Mouse (Mus musculus): Measurements from ENCODE around the gene Chn1. TPM values are rescaled to one million over a fixed set of nuclear protein-coding genes. Genes with fewer than 3 reads are reported as not detected.

Chn1 gene
- total and polyA plus RNA-seq, 3 experiments: 4.2 to 17.0 (median 9.9) TPM

DNA sequence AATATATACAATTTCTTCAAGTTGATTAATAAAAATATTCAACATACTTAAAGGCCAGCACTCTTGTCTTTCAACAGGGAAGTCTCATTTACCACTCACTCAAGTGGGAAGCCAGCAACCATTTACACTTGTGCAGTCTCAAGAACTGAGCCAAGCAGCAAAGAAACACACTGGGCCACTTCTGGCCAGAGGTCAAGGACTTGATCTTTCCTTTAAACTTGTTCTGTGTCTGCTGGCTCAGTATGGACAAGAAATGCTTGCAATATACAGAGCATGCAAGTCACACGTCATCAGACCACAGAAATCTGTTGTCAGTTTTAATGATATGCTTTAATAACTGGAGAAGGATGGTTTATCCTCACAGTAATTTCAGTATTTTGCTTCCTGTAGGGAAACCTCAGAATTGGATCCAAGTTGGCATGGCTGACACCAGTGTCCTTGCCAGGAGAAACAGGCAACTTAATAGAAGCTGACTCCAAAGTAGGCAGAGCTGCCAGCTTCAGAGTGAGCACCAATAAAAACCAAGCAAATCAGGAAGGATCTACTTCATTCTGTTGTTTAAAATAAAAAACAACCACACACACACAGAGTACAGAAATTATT lies 94.6 kb downstream of the Chn1 start:
- H3K36me3 ChIP-seq (replicated peaks in 1 of 2; ENCODE audit: control insufficient read depth in 1 of 2, insufficient read depth in 1 of 2, low read length in 1 of 2): no peaks in the 10 kb centered on the region
- H3K4me3 ChIP-seq (replicated peaks in 1 of 3; ENCODE audit: low read depth in 2 of 3, low read length in 2 of 3, poor library complexity in 1 of 3): no peak overlapping the region
- TF ChIP-seq GABPA (IDR thresholded peaks at IDR 0.05; ENCODE audit: insufficient replicate concordance, low read depth, low read length) (no peak), HCFC1 (IDR thresholded peaks at IDR 0.05; ENCODE audit: low read depth, low read length) (no peak), NRF1 (IDR thresholded peaks at IDR 0.05; ENCODE audit: low read depth, low read length) (no peak), MAX (IDR thresholded peaks at IDR 0.05; ENCODE audit: low read length) (no peak)
- H3K79me2 ChIP-seq (replicated peaks; ENCODE audit: control insufficient read depth, extremely low read depth, insufficient read depth, poor library complexity, severe bottlenecking): no peaks in the 10 kb centered on the region
- no peak for DNase-seq (ENCODE audit: extremely low read depth)
- no peaks in the 10 kb centered on the region for H3K27me3 ChIP-seq (replicated peaks)
- no peak overlapping the region for H3K4me2 ChIP-seq (ENCODE audit: insufficient read depth, low read depth, poor library complexity, severe bottlenecking)
- in situ Hi-C loops (cut with MboI; ENCODE audit: low pct_ligation_motif_present, low pct_unique_long_range_greater_than_20kb, low sequenced_read_pairs): no loop called here
- no peak overlapping the region for H3K9ac ChIP-seq (ENCODE audit: insufficient read depth, low read depth)
- no peaks in the 10 kb centered on the region for H3K9me3 ChIP-seq (replicated peaks; ENCODE audit: low read length)
- dilution Hi-C loops (cut with MboI; ENCODE audit: extremely low pct_ligation_motif_present, extremely low pct_unique_long_range_greater_than_20kb, low sequenced_read_pairs): no loop called here
- no peak overlapping the region for H3K27ac ChIP-seq (ENCODE audit: insufficient read depth, low read depth)
- H3K4me1 ChIP-seq (ENCODE audit: control insufficient read depth in 1 of 2, insufficient read depth in 2 of 2): no peaks in the 10 kb centered on the region

DNA sequence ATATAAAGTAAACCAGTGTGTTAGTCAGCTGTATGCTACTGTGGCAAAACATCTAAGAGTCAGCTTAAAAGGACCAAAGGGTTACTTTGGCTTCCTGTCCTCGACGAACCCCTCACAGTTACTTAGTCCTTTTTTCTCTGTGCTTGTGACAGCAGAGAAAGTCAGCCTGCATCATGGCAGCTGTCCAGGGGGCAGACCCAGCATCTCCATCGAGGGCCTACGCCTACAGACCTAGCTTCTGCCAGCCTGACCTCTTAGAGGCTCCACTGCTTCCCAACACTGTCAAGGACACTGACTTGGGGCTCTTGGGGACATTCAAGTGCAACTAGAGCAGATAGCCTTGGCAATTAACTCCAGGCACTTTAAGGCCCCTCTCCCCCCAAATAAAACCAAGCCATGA lies 106.5 kb downstream of the Chn1 start:
- Histone ChIP-seq H3K79me2 (replicated peaks; ENCODE audit: control insufficient read depth, extremely low read depth, insufficient read depth, poor library complexity, severe bottlenecking) (no peaks in the 10 kb centered on the region), H3K4me2 (ENCODE audit: insufficient read depth, low read depth, poor library complexity, severe bottlenecking) (no peak overlapping the region), H3K27ac (ENCODE audit: insufficient read depth, low read depth) (no peak overlapping the region), H3K27me3 (replicated peaks) (no peaks in the 10 kb centered on the region), H3K4me1 (ENCODE audit: control insufficient read depth in 1 of 2, insufficient read depth in 2 of 2) (peaks cover 2 to 3% of the 10 kb centered on the region in 2 experiments; a peak in 1 of 4 replicates), H3K4me3 (replicated peaks in 1 of 3; ENCODE audit: low read depth in 2 of 3, low read length in 2 of 3, poor library complexity in 1 of 3) (no peak overlapping the region), H3K9me3 (replicated peaks; ENCODE audit: low read length) (no peaks in the 10 kb centered on the region), H3K9ac (ENCODE audit: insufficient read depth, low read depth) (no peak overlapping the region), H3K36me3 (replicated peaks in 1 of 2; ENCODE audit: control insufficient read depth in 1 of 2, insufficient read depth in 1 of 2, low read length in 1 of 2) (no peaks in the 10 kb centered on the region)
- dilution Hi-C loops (cut with MboI; ENCODE audit: extremely low pct_ligation_motif_present, extremely low pct_unique_long_range_greater_than_20kb, low sequenced_read_pairs) (no loop called here), in situ Hi-C loops (cut with MboI; ENCODE audit: low pct_ligation_motif_present, low pct_unique_long_range_greater_than_20kb, low sequenced_read_pairs) (no loop called here)
- DNase-seq (ENCODE audit: extremely low read depth): no peak
- TF ChIP-seq CHD1 (IDR thresholded peaks at IDR 0.05; ENCODE audit: low read depth, low read length): no peak
- TF ChIP-seq MYC (IDR thresholded peaks at IDR 0.05; ENCODE audit: low read depth, low read length): no peak
- TF ChIP-seq ETS1 (conservative IDR thresholded peaks at IDR 0.05; ENCODE audit: low read depth, low read length): no peak
- TF ChIP-seq MAZ (IDR thresholded peaks at IDR 0.05; ENCODE audit: low read depth, low read length): no peak
- no peak for TF ChIP-seq POLR2A (IDR thresholded peaks at IDR 0.05; ENCODE audit: low read depth, low read length)
- TF ChIP-seq PAX5 (IDR thresholded peaks at IDR 0.05; ENCODE audit: low read length): no peak
- TF ChIP-seq MXI1 (IDR thresholded peaks at IDR 0.05; ENCODE audit: low read depth, low read length): no peak
- TF ChIP-seq CTCF (conservative IDR thresholded peaks at IDR 0.05 in 1 of 2, IDR thresholded peaks at IDR 0.05 in 1 of 2; ENCODE audit: low read depth in 2 of 2, low read length in 2 of 2): no peak

DNA sequence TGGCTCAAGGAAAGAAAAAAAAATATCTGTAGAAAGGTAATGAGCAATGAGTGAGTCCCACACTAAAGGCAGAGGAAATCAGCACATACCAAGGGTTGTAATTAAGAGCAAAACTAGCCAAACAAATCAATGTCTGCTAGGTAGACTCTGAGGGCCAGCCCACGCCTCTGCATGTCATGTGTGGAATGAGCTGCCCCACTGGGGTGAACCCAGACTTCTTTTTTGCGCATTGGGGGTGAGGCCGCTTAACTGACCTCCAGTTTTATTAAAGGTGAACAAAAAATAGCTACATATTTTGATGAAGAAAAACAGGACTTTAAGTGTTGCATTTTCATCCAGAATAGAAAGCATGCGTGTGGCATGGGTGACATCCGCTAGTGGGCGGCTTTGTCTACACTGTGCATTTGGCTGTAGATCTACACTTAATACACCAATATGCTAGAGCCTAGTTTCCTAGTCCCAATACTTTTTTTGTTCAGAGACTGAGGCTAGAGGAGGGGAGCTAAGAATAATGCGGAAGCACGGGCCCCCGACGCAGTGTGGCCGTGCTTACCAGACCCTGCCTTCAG lies 114.5 kb downstream of the Chn1 start:
- in situ Hi-C loops (cut with MboI; ENCODE audit: low pct_ligation_motif_present, low pct_unique_long_range_greater_than_20kb, low sequenced_read_pairs) (no loop called here), dilution Hi-C loops (cut with MboI; ENCODE audit: extremely low pct_ligation_motif_present, extremely low pct_unique_long_range_greater_than_20kb, low sequenced_read_pairs) (no loop called here)
- Histone ChIP-seq H3K4me1 (ENCODE audit: control insufficient read depth in 1 of 2, insufficient read depth in 2 of 2) (peaks cover 0 to 28% of the 10 kb centered on the region in 2 experiments; a peak in 2 of 4 replicates), H3K4me2 (ENCODE audit: insufficient read depth, low read depth, poor library complexity, severe bottlenecking) (peak overlapping the region; percentile 48), H3K4me3 (replicated peaks in 1 of 3; ENCODE audit: low read depth in 2 of 3, low read length in 2 of 3, poor library complexity in 1 of 3) (peak overlapping the region in 2 of 3 experiments; percentile 13 to 48), H3K9ac (ENCODE audit: insufficient read depth, low read depth) (peak overlapping the region; percentile 18; the same call in 1 of the 2 replicates), H3K36me3 (replicated peaks in 1 of 2; ENCODE audit: control insufficient read depth in 1 of 2, insufficient read depth in 1 of 2, low read length in 1 of 2) (no peaks in the 10 kb centered on the region), H3K27me3 (replicated peaks) (no peaks in the 10 kb centered on the region), H3K79me2 (replicated peaks; ENCODE audit: control insufficient read depth, extremely low read depth, insufficient read depth, poor library complexity, severe bottlenecking) (no peaks in the 10 kb centered on the region), H3K9me3 (replicated peaks; ENCODE audit: low read length) (no peaks in the 10 kb centered on the region), H3K27ac (ENCODE audit: insufficient read depth, low read depth) (no peak overlapping the region)
- DNase-seq (ENCODE audit: extremely low read depth): no peak
- TF ChIP-seq CTCF (conservative IDR thresholded peaks at IDR 0.05 in 1 of 2, IDR thresholded peaks at IDR 0.05 in 1 of 2; ENCODE audit: low read depth in 2 of 2, low read length in 2 of 2) (0 out of 4 replicates have a peak, but pooled peaks of 1 of the 2 experiments have one; percentile 18), E2F4 (IDR thresholded peaks at IDR 0.05; ENCODE audit: insufficient replicate concordance, low read depth, low read length) (no peak), MXI1 (IDR thresholded peaks at IDR 0.05; ENCODE audit: low read depth, low read length) (0 out of 2 replicates have a peak, but pooled peaks have one; percentile 29), ZNF384 (IDR thresholded peaks at IDR 0.05; ENCODE audit: low read depth, low read length) (0 out of 2 replicates have a peak, but pooled peaks have one; percentile 8)
